Mouse (Mus musculus) embryo, embryonic 10.5 days (tissue): Measurements from ENCODE around the gene Dnajc10.

Experiments
- DNase-seq: peaks from one replicate; pipeline ENCODE4 v3.0.0-alpha.2; 2015; ENCODE audit warnings: low spot score

Dnajc10 gene

DNA sequence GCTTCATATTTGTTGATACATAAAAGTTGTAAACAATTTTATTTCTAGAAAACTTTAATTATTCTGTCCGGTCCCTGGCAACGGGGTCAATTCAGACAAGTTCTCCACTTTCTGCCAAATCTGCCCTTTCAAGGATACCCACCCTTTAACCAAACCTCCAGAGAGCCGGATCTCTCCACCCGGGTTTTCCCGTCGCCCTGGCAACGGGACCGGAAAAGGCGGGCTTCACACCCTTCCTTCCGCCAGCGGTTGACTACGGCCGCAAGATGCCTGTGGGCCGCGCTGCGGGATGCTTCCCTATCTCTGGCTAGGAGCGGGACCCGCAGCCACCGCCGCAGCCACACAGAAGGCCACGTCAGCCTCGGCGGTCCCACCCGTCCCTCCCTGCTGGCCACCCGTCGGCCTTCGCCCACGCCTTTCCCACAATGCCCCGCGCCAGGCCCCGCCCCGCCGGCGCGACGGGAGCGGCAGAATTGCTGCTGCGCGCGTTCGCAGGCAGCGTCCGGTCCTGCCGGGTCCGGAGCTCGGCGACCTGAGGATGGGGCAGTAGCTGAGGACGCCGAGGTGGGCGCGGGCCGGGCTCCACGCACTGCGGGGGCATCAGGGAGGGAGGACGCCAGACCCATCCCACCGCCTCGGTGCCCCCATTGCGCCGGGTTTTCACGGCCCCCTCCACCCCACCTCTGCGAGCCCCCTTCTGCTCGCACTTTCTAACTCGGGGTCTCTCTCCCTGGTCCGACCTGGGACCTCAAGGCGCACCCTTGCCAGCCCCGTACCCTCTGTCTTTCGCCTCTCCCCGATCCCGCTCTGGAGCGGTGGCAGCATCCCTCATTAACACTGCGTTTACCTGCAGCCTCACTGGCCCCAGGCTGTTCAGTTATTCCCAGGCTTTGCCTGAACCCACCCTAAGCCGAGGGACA lies at the start of gene Dnajc10:
TSS of gene Dnajc10 (plus strand) at position 225 of the 920 bp plus-strand sequence.
- peak; percentile 94 for DNase-seq

DNA sequence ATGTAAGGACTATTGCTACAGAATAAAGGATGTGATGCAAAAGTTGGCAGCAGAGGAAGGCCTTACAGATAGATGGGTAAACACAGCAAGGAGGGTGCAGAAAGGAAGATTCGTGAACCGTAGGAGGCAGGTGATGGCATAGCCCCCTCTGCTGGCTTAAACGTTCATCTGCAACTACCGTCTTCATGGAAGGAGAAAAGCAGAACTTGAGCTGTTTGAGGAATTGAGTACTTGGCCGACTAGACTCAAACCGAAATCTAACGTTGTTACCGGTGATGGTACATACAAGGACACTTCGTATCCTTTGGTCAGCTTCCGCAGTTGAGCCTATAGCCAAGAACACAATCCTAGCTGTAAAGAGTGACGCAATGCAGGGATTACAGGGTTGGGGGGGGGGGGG lies 48.4 kb upstream of the Dnajc10 start:
- DNase-seq, result peak; percentile 88

DNA sequence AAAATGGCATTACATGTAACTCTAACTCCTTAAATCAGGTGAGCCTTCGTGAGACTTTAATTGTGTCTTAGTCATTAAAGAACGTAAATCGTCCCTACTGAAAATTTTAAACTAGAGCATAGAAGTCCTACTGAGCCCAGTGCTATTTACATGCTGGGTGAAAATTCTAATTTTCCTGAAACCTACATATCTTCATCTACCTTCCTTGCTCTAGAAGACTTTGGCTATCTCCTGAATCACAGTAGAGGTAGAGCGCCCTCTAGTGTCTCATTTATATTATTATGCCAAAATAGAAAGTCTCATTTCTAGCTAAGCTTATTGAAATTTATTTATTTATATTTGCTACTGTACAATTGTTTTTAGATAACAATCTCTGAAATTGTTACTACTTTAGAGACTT lies 47.2 kb upstream of the Dnajc10 start:
- peak; percentile 79 for DNase-seq

DNA sequence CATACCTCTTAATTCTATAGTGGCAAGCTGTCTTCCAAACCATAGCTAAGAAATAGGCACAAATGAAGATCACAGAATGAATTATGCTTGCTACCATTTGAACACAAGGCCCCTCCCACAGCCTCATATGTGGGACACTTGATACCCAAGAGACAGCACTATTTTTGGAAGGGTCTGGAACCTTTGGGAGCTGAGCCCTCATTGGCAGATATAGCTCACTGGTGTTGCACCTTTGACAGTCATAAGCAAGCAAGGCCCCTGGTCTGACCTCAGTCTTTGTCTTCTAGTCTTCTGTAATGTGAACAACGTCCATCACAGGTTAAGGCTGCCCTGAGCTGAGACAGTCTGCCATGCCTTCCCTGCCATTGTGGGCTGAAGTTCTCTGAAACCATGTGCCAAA lies 43.8 kb upstream of the Dnajc10 start:
- no peak for DNase-seq

DNA sequence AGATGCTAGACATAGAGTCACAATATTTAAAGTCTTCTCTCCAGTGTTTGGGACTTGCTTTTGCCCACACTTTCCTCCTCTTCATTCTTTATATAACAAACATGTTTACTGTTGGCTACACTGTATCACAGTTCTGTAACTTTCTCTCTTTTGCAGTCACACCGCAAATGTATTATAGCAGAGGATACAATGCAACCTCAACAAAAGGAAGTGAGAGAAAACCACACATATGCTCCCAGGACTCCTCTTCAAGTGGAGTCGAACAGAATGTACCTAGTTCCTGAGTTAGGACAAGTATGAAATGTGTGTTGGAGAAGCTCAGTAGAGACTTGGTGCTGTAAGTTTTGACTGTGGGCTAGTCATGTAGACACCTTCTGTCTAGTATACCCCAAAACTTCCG lies 42.2 kb upstream of the Dnajc10 start:
- DNase-seq, result no peak

DNA sequence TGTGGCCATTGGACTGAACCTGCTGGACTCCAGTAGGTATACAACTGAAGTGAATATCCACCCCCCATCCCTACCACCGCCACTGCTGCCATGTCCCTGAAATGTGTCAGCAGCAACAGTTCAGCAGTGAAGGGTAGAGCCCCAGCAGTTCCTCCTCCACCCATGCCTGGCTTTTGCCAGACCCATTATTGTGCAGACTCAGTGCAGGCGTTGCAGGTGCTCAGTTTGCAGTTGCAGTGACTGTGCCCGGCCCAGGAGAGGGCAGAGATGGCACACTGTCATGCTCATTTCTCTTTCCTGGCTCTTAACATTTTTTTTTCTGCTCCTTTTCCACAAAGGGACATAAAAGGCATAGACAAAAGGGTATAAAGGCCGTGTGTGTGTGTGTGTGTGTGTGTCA lies 41.5 kb upstream of the Dnajc10 start:
- DNase-seq, result no peak

DNA sequence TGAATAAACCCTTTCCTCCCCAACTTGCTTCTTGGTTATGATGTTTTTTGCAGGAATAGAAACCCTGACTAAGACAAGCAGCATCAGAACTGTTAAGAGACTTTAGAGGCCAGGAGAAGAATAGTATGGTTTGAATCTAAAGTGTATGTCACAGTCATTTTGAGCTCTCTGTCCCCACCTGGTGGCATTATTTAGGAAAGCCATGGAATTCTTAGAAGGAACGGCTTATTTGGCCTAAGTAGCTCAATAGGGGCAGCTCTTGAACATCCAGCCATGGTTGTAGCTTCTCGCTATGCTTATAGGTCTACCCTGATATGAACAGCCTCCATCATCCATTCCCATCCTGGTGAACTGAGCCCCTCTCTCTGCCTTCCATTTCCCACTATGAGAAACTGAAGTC lies 40.1 kb upstream of the Dnajc10 start:
- DNase-seq, result peak; percentile 78

DNA sequence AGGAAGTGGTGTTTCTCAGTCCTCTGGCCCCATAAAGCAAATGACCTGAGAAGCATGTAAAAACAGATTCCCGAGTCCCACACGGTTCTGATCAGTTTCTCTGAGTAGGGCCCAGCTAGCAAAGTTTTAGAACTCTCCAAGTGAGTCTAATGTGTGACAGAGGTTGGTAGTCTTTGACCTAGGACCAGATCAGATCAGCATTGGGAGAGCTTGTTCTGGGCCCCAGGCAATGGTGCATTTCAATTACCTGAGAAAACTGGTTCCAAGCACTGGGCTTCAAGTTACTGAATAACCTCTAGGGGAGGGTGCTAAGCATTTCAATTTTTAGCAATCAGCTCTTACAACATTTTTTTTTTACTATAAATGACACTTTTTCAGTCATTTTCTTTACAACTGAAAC lies 33.1 kb upstream of the Dnajc10 start:
- DNase-seq, result no peak

DNA sequence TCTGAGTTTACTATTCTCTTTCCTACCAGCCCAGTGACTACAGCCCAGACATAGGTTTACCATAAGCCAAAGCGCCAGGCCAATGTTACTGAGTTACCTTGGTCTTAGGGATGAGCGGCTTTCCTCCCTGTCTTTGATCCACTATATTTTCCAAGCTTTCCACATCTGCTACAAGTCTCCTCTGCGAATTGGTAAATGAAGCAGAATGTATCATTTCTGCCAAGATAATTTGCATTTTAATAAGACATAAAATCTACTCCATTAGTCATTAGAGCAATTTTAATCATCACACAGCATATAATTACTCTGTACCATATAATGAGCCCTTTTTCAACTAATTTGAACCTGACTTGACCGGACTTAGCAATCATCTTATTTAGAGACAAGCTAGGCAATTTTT lies 28.9 kb upstream of the Dnajc10 start:
- DNase-seq, result no peak

DNA sequence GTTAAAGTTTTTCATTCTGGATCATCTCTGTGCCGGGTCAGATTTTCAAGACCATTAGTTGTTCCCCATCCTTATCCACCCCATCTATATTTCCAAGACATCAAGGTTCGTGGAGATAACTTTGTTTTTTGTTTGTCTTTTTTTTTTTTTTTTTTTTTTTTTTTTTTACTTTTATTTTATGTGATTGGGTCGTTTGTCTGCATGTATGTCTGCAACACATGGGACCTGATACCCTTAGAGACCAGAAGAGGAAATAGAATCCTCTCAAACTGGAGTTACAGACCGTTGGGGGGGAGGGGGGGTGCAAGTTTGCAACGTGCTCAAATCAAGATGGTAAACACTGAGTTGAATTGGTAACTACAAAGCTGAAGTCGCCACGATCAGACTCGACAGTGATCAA lies 23.1 kb upstream of the Dnajc10 start, which contains the start of gene Prdx6b:
TSS of gene Prdx6b (plus strand) at position 301 of the 400 bp plus-strand sequence.
- DNase-seq, result no peak

DNA sequence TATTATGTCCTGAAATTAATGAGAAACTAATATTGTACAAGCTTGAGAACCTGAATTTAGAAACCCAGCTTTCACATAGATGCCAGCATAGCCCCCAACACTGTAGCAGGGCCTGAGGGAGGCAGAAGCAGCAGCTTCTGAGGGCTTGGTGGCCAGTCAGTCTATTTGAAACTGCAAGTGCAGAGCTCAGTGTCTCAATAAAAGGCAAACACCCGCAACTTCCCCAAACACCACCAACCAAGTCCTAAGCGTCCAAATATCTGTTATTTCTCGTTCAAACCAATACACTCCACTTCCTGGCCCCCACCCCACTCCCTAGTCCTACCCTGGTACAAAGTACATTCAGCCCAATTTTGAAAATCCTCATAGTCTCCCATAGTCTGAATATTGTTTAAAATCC lies 16.9 kb upstream of the Dnajc10 start:
- no peak for DNase-seq

DNA sequence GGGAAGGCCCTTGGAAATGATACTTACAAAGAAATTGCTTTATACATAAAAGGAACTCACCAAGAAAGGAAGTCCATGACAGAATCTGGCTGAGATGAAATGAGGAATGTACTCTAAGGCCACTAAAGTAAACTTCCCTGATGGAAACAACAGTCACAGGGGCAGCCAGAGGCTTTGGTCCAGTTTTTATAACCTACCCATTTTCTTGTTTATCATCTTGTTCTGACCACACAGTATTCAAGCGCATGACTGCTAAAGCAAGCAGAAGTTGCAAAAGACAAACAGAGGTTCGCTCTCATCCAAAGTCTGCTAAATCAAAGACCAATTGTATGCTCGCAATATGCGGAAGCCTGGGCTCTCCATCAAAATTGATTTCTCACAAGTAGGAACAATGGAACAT lies 14.5 kb upstream of the Dnajc10 start:
- no peak for DNase-seq

DNA sequence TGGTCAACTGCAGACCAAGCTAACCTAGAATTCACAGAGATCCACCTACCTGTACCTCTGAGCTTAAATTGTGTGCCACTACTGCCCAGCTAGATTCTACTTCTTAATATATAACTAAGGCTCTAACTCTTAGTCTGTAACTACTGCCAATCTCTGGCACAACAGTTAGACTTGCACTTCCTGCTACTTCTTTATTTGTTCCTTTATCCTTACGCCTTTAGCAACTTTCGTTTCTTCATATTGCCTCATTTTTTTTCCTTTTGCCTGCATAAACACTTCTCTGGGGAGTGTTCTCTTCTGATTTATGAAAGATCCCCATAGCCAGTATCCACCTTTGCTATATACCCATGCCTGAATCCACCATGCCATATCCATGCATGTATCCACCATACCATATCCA lies 11.3 kb upstream of the Dnajc10 start:
- no peak for DNase-seq

DNA sequence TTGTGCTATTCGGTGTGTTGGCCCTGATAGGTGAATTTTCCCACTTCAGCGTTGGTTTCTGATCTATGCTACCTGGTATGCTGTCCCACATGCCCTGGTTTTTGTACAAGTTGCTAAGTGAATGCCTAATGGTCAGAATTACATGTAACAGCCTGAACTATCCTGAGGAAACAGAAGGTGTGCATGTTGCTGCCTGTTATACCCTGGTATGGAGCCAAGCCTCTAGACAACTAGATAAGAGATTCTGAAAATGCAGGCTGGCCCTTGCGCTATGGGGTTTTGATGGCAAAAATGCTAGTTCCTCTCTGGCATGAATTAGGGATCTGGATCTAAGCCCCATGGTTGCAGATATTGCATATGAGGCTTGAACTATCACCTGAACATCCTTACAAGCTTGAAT lies 7.6 kb upstream of the Dnajc10 start:
- DNase-seq, result no peak

DNA sequence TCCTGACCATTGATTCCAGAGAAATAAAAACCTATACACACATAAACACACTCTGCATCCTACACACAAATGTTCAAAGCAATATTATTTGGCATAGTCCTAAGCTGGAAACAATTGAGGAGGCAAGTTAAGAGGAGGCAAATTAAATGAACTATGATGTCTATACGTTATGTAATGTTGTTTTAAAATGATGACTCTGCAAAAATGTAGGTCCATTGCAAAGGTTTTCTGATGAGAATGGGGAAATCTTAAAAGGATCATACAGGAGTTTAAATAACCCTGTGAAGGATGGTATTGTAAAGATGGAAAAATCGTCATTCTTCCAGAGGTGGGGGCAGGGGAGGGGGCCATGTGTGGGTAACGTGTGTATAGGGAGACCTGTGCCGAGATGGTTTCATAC lies 5.5 kb upstream of the Dnajc10 start:
- no peak for DNase-seq

DNA sequence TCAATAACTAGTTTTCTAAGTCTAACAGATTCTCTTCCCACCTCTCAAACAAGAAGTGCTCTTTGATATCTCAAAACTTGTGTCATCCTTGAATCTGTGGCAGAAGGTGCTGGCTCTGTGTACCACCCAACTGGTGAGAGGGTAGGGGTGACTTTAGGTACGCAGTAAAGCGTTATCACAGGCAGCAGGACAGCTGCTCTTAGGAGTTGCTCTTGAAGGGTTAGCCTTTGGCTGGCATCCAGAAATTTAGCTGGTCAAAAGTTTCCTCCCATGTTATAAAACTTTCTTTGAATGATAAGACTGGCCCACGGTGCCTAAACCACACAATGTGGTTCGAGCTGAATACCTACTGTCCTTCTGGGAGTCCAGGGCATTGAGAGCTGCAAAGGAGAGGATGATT lies 4.5 kb upstream of the Dnajc10 start:
- no peak for DNase-seq

DNA sequence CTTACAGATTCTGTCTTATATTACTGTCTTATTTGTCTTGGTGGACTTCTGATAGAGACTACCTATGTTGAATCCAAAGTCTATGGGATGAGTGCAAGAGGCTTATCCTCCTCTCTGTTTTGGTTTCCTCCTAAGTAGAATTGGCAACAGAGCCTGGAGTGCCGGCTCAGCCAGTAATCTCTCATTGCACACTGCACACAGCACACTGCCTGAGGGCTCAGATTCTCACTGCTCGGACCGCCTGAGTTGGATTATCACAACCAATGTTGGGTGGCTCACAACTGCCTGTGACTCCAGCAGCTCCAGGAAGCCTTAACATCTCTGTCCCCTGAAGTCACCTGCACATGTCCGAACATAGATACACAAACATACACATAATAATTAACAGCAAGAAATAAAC lies 3.9 kb upstream of the Dnajc10 start:
- DNase-seq, result no peak

DNA sequence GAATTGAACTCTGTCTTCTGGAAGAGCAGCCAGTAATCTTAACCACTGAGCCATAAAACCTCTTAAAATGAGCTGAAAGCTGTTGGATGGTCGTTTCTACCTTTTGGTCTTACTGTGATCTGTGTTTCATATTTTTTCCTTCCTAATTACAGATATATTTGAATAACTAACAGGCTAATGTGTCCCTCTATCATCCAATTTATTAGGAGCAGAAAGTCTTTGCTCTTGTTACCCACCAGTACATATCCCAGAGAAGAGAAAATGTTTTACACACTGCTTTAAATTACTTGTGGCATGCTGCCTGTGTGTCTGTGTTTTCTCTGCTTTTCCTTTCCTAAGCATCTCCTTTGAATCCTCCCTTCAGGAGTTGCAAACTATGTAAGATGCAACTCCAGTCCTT lies 1.1 kb upstream of the Dnajc10 start:
- DNase-seq, result no peak

DNA sequence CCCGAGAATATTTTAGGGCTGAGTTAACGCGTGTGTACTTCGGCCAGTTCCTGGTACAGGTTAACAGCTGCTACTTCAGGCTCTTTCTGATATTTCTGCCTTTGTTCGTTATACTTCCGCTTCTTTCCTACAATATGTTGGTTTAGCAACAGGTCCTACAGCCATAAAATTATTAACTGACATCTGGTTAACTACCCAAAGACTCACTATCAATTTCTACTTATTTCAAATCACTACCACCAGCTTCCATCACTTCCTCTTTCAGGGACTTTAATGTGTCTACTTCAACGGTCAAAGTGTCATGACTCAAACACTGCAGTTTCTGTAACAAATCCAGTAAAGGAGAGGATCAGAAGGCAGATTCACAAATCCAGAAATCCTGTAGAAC lies 418 bp upstream of the Dnajc10 start:
- no peak for DNase-seq

DNA sequence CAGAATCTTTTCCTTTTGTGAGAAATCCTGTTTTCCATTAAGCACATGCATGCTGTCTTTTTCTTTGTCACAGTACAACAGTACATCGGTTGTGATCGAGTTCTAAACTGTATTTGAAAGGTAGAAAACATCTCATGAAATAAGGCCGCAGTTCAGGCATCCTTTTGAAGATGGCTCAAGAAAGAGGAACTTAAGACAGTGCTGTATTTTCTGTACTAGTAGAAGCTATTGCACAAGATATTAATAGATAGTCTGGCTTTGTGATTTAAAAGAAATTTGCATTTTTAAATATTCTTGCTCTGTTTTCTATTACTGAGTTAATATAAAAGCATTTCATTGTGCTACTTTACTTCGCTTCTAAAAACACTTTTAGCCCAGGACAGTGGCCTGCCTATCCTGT lies 7.6 kb downstream of the Dnajc10 start:
- no peak for DNase-seq

DNA sequence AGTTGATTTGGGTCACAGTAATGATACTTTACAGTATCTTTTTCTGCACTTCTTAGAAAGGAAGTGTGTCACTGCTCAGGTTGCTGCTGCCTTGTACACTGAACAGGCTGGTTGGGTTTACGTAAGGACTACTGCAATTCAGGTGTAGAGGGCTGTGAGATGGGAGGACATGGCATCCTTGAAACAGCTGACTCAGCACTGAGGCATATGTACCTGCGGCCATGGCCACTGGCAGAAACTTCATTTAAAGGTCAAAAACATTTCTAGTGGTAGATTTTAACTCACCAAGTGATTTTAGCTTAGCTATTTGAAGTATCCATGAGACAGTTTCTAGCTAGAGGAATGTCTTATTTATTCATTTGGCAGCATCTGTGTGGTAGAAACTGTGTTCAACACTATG lies 10.5 kb downstream of the Dnajc10 start:
- no peak for DNase-seq

DNA sequence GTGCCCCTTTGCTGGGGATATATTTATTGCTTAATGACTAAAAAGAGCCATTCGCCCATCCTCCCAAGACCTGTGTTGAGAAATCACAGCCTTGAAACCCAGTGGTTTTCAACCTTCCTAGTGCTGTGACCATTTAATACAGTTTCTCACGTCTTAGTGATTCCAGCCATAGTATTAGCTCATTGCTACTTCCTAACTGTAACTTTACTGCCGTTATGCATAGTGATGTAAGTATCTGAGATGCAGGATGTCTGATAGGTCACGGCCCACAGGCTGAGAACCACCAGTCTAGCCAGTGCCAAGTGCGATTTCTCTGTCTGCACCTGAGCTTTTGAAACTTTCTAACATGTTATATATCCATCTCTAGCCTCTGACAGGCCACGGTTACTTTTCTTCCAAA lies 12.0 kb downstream of the Dnajc10 start:
- DNase-seq, result no peak

DNA sequence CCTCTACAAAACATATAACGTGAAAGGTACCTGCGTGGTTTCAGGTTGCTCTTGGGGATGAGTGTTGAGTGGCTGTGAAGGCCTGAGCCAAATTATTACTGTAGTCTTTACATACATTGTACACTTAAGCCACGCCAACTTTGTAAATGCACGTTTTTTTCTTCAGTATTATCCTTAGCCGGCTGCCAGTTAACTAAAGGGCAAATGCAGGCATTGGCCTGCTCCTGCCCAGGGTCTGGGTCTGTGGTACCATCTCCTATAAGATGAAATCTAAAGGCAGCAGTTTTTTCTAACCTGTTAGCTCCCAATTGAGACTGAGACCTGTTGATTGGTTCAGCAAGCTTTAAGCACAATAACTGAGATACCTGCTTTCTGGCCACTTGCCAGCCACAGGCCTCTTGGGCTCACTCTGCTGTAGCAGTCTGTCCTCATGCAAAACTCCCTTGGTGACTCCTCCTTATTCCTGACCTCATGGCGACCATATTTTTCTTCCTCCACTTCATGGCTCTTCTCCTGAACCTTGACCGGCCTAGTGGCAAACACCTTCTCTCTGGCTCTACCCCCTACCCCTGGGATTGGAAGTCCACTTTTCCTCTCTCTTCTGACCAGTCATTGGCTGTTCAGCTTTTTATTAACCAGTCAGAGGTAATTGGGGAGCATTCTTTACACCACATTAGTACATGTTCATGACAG lies 13.8 kb downstream of the Dnajc10 start:
- DNase-seq, result no peak

DNA sequence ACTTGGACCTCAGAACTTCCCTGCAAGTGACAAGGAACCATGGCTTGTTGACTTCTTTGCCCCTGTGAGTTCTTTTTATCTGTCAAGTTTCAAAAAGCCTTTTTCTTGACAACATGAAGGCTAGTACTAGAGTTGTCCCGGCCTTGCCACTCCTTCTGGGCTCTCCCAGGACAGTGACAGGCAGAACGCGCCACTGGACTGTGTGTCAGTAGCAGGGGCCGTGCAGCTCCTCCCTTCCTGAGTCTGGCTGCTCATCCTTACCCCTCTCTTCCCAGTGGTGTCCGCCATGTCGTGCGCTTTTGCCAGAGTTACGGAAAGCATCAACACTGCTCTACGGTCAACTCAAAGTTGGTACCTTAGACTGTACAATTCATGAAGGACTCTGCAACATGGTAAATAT lies 25.3 kb downstream of the Dnajc10 start:
- DNase-seq, result no peak
